Mouse (Mus musculus) megakaryocyte-erythroid progenitor cell, adult 5-6 weeks (primary cell): ENCODE results near the gene Rara. TPM values are rescaled to one million over a fixed set of nuclear protein-coding genes. Genes with fewer than 3 reads are reported as not detected.

Experiments
- ATAC-seq: replicated peaks from 2 replicates; pipeline ENCODE4 v1.8.0; 2016; ENCODE audit warnings: mild to moderate bottlenecking, inconsistent platforms; ENCODE audit not compliant: severe bottlenecking, poor library complexity, low FRiP score, low TSS enrichment
- total RNA-seq, 2 experiments: library from RNA; stranded (forward) in 1 of 2; stranded (reverse) in 1 of 2; fragments of 200-1000, 215-1000 nt in 1 of 2; fragments of >200 nt in 1 of 2; fragmentation: Nextera tagmentation in 1 of 2; gene quantifications; 2 replicates each; pipeline ENCODE4 v1.2.3; 2014 to 2017

Gene Rara
- total RNA-seq, 2 experiments from 2014 or later: 3.0 to 15.9 TPM

- no peak for ATAC-seq
Observed at GRCm38 (mm10) chr11:98949958-98950460, 22.4 kb downstream of the Rara start.

GRCm38 (mm10) chr11:98950484-98950883 is 22.9 kb downstream of the Rara start:
- ATAC-seq: no peak

- ATAC-seq: no peak
Observed at GRCm38 (mm10) chr11:98951026-98951906, 23.6 kb downstream of the Rara start.

- ATAC-seq: no peak
Observed at GRCm38 (mm10) chr11:98952111-98952510, 24.5 kb downstream of the Rara start.

GRCm38 (mm10) chr11:98952736-98953135 is 25.1 kb downstream of the Rara start:
- no peak for ATAC-seq

- no peak for ATAC-seq
Observed at GRCm38 (mm10) chr11:98953361-98953760, 25.7 kb downstream of the Rara start.

GRCm38 (mm10) chr11:98953835-98954320 is 26.3 kb downstream of the Rara start:
- no peak for ATAC-seq

GRCm38 (mm10) chr11:98954373-98954772 is 26.8 kb downstream of the Rara start:
- ATAC-seq: 0 out of 2 replicates have a peak, but pooled peaks have one; percentile 24

GRCm38 (mm10) chr11:98954801-98955706 is 27.4 kb downstream of the Rara start:
- no peak for ATAC-seq

- 0 out of 2 replicates have a peak, but pooled peaks have one; percentile 17 for ATAC-seq
Observed at GRCm38 (mm10) chr11:98955707-98956235, 28.2 kb downstream of the Rara start.

GRCm38 (mm10) chr11:98956340-98956739 is 28.7 kb downstream of the Rara start:
- no peak for ATAC-seq

GRCm38 (mm10) chr11:98959437-98960312 is 32.1 kb downstream of the Rara start:
- ATAC-seq: peak; percentile 82

- ATAC-seq: no peak
Observed at GRCm38 (mm10) chr11:98960313-98960906, 32.8 kb downstream of the Rara start.

- ATAC-seq: no peak
Observed at GRCm38 (mm10) chr11:98961051-98961592, 33.5 kb downstream of the Rara start.

GRCm38 (mm10) chr11:98961766-98962165 is 34.1 kb downstream of the Rara start:
- no peak for ATAC-seq

- ATAC-seq: no peak
Observed at GRCm38 (mm10) chr11:98962421-98963095, 34.9 kb downstream of the Rara start.

GRCm38 (mm10) chr11:98963191-98964021 is 35.8 kb downstream of the Rara start:
- ATAC-seq: no peak
